Mouse (Mus musculus): Measurements from ENCODE around the gene Gm813.

DNA sequence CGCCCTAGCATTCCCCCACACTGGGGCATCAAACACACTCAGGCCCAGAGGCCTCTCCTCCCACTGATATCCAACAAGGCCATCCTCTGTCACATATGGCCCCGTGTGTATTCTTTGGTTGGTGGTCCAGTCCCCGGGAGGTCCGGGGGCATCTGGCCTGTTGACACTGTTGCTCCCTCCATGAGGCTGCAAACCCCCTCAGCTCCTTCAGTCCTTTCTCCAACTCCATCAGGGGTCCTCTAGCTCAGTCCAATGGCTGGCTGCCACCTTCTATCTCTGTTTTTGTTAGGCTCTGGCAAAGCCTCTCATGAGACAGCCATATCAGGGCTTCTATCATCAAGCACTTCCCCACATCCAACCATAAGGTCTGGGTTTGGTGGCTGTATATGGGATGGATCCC lies 39.7 kb upstream of the Gm813 start:
- TF ChIP-seq CTCF (IDR thresholded peaks at IDR 0.05; ENCODE audit: low read depth), result no peak
- no peak for TF ChIP-seq EP300 (IDR thresholded peaks at IDR 0.05; ENCODE audit: low read depth)
